10 mouse cellular contexts compared by ENCODE assay signal in genomic region chr12:98477673-98478461, GRCm38 (mm10).
DNase-seq lines count a peak whose midpoint lies in the region; ATAC-seq and TF ChIP-seq lines count a peak whose summit lies in the region.
"Had no signal": no experiment of that assay in that cellular context is flagged by ENCODE, and none has a peak within 500 bp of the region (broad histone marks: within the 10 kb centered on the region; RNA-seq: fewer than 3 reads in every experiment).

No protein-coding gene starts in this region.

- H3K4me3 ChIP-seq in forebrain, embryonic 16.5 days (replicated peaks; ENCODE audit: low read length), result no peak overlapping the region
- no peak overlapping the region for H3K4me3 ChIP-seq in midbrain, embryonic 10.5 days
- no peak overlapping the region for H3K4me3 ChIP-seq in neural tube, embryonic 13.5 days
- no peak overlapping the region for H3K4me3 ChIP-seq in liver, postnatal 0 days (ENCODE audit: low read depth, low read length)

- no peak for TF ChIP-seq CTCF in liver, postnatal 0 days (IDR thresholded peaks at IDR 0.05; ENCODE audit: low read depth)

- H3K36me3 ChIP-seq in forebrain, embryonic 16.5 days (ENCODE audit: control insufficient read depth, insufficient read depth), result no peaks in the 10 kb centered on the region
- peaks cover 17% of the 10 kb centered on the region for H3K36me3 ChIP-seq in midbrain, embryonic 10.5 days
- H3K36me3 ChIP-seq in neural tube, embryonic 13.5 days, result no peaks in the 10 kb centered on the region
- no peaks in the 10 kb centered on the region for H3K36me3 ChIP-seq in liver, postnatal 0 days (replicated peaks; ENCODE audit: insufficient read depth, low read length)

- H3K27me3 ChIP-seq in forebrain, embryonic 16.5 days (replicated peaks; ENCODE audit: control insufficient read depth, insufficient read depth, low read length), result no peaks in the 10 kb centered on the region
- H3K27me3 ChIP-seq in midbrain, embryonic 10.5 days (ENCODE audit: low read depth, poor library complexity, severe bottlenecking), result no peaks in the 10 kb centered on the region
- no peaks in the 10 kb centered on the region for H3K27me3 ChIP-seq in neural tube, embryonic 13.5 days
- H3K27me3 ChIP-seq in liver, postnatal 0 days (ENCODE audit: insufficient read depth, low read length), result no peaks in the 10 kb centered on the region
- H3K27me3 ChIP-seq: Patski had no signal

- whole genome bisulfite sequencing in forebrain, embryonic 16.5 days, result 13% methylated on average over 8 of the region's 8 CpGs
- 29% methylated on average over 8 of the region's 8 CpGs for WGBS in midbrain, embryonic 10.5 days
- WGBS in neural tube, embryonic 13.5 days, result 19% methylated on average over 8 of the region's 8 CpGs
- 75% methylated on average over 8 of the region's 8 CpGs for WGBS in liver, postnatal 0 days (ENCODE audit: insufficient replicate concordance)

- peak overlapping the region; percentile 47 for H3K27ac ChIP-seq in forebrain, embryonic 16.5 days (ENCODE audit: low read length)
- H3K27ac ChIP-seq in midbrain, embryonic 10.5 days (replicated peaks), result peak overlapping the region; percentile 83
- H3K27ac ChIP-seq in neural tube, embryonic 13.5 days (replicated peaks), result peak overlapping the region; percentile 78
- H3K27ac ChIP-seq in liver, postnatal 0 days (ENCODE audit: low read depth), result no peak overlapping the region

- H3K9ac ChIP-seq in forebrain, embryonic 16.5 days (replicated peaks; ENCODE audit: low read depth, low read length), result no peak overlapping the region
- peak overlapping the region; percentile 41 for H3K9ac ChIP-seq in neural tube, embryonic 13.5 days
- no peak overlapping the region for H3K9ac ChIP-seq in liver, postnatal 0 days (replicated peaks)

- no peak for TF ChIP-seq EP300 in liver, postnatal 0 days (IDR thresholded peaks at IDR 0.05; ENCODE audit: low read depth)

- peaks cover 23% of the 10 kb centered on the region for H3K4me1 ChIP-seq in forebrain, embryonic 16.5 days (replicated peaks; ENCODE audit: control insufficient read depth, insufficient read depth, low read length)
- H3K4me1 ChIP-seq in midbrain, embryonic 10.5 days, result peaks cover 40% of the 10 kb centered on the region
- peaks cover 38% of the 10 kb centered on the region for H3K4me1 ChIP-seq in neural tube, embryonic 13.5 days (replicated peaks)
- no peaks in the 10 kb centered on the region for H3K4me1 ChIP-seq in liver, postnatal 0 days (ENCODE audit: insufficient read depth)

- DNase-seq in cerebellum, adult 9-11 months, result peak; percentile 13
- DNase-seq in cerebellum, adult 18-20 months, result no peak
- DNase-seq in midbrain, embryonic 10.5 days (ENCODE audit: low spot score), result peak; percentile 49
- no peak for DNase-seq in kidney, postnatal 36 days
- DNase-seq in liver, postnatal 0 days, result no peak
- DNase-seq in adrenal gland, postnatal 4 days (ENCODE audit: low spot score in 2 of 2), result no peak
- DNase-seq: kidney, postnatal 25 days had no signal

- ATAC-seq in forebrain, embryonic 16.5 days, result peak; percentile 41
- ATAC-seq in neural tube, embryonic 13.5 days (ENCODE audit: low read depth), result peak; percentile 62; the same call in 1 of the 2 replicates
- no peak for ATAC-seq in liver, postnatal 0 days
- ATAC-seq: Patski had no signal

- H3K9me3 ChIP-seq in forebrain, embryonic 16.5 days (ENCODE audit: control insufficient read depth, low read length), result no peaks in the 10 kb centered on the region
- H3K9me3 ChIP-seq in midbrain, embryonic 10.5 days (replicated peaks), result no peaks in the 10 kb centered on the region
- no peaks in the 10 kb centered on the region for H3K9me3 ChIP-seq in neural tube, embryonic 13.5 days
- no peaks in the 10 kb centered on the region for H3K9me3 ChIP-seq in liver, postnatal 0 days (ENCODE audit: low read length)

- no peak overlapping the region for H3K4me2 ChIP-seq in forebrain, embryonic 16.5 days (ENCODE audit: low read length)
- H3K4me2 ChIP-seq in neural tube, embryonic 13.5 days, result no peak overlapping the region
- H3K4me2 ChIP-seq in liver, postnatal 0 days (ENCODE audit: low read depth, low read length), result no peak overlapping the region

Comparison
In these comparisons a context has a peak if more than half of its experiments do, and no peak if none do; other contexts are left out.
1. DNase-seq: peak in cerebellum, adult 9-11 months (single experiment) and midbrain, embryonic 10.5 days (single experiment); none in cerebellum, adult 18-20 months (0 of 2), kidney, postnatal 36 days (0 of 2), liver, postnatal 0 days (single experiment) and adrenal gland, postnatal 4 days (0 of 2).